Mouse (Mus musculus) A20 (cell line): Measurements from ENCODE around the gene Dusp15.

Experiments used
- DNase-seq: peaks from one replicate; pipeline ENCODE4 v3.0.0-alpha.2; 2011; ENCODE audit warnings: low read depth, low spot score

Gene Dusp15

GRCm38 (mm10) chr2:152931456-152932160, 19.9 kb downstream of the Dusp15 start:
- no peak for DNase-seq

DNA sequence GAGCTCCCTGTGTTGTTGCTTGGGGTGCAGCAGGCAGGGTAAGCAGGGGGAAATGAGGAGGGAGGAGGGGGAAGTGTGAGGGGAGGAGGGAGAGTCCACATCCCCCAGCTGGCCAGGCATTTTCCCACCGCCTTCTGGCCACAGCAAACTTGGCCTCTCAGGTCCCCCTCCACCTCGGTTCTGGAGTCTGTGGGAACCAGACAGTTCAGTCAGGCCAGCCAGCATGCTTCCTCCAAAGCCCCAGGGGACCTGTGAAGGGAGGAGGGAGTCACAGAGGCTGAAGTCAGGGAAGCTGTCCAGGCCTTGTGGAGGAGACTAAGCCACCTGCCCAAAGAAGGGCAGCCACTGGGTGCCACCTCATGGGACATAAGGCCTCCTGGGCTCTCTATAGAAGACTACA, 21.2 kb downstream of the Dusp15 start:
- no peak for DNase-seq

- no peak for DNase-seq
Measured at GRCm38 (mm10) chr2:152928988-152929370, 22.5 kb downstream of the Dusp15 start.

GRCm38 (mm10) chr2:152928219-152928987, 23.1 kb downstream of the Dusp15 start:
- no peak for DNase-seq

GRCm38 (mm10) chr2:152927371-152927770, 24.1 kb downstream of the Dusp15 start:
- no peak for DNase-seq

DNA sequence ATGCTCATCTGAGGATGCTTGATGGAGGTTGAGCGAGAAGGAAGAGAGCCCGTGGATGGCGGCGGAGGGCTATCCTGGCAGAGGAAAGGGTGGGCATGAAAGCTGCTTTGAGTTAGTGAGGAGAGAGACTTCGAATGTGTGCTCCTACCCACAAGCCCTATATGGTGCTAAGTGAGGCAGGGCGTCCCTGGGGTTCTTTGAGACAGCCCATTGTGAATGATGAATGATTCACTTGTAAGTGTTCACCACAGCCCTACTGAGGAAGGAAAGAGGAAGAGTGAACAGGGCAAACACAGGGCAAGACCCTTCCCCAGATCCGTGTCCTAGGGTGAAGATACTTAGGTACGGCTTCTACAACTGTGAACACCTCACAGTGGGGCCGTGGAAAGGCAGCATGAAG, 24.6 kb downstream of the Dusp15 start:
- DNase-seq, result no peak

DNA sequence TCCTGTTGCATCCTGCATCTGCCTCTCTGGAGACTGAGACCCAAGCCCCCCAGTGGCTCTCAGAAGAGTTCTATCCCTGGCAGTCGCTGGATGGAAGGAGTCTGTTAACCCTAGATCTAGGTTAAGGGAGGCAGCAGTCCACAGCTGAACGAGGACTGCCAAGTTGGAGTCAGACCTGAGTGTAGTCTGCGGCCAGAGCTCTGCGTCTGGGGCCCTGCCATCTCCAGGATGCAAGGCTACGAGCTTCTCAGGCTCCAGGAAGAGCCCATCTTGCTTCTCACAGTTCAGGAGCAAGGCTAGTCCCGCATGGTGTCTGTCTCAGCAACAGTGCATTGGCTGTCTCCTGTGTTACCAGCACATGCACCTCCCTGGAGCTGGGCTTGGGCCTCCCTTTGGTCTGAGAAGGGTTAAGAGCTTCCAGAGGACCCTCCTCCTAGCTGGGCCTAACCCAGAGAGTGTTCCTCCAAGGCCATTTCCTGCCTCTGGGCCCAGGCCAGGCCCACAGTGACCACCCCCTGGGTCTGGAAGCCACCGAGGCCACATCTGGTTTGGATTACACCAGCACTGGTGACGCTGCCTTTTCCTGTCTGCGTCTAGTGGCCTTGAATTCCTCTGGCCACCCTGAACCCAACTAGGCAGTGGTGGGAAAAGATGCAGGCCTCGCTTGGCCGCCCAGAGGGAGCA, 26.2 kb downstream of the Dusp15 start:
- DNase-seq, result no peak

- DNase-seq, result no peak
Measured at GRCm38 (mm10) chr2:152924543-152924942, 27.0 kb downstream of the Dusp15 start.

DNA sequence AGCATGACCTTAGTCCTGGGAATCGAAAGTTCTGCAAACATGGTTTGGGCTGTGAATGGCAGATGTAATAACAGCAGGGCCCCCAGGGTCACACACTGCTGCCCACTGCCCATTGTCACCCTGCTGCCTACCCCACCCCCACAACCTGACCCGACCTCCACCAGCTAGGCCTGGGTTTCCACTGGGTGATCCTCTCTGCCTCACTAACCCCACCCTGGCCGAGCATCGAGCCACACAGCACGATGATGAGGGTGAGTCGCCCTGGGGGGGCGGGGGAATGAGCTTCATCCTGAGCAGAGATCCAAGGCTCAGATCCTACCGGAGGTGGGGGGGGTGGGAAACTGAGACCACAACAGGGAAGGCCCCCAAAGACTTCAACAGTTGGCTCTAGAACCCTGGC, 27.4 kb downstream of the Dusp15 start:
- DNase-seq, result no peak

GRCm38 (mm10) chr2:152923621-152924020, 27.9 kb downstream of the Dusp15 start:
- DNase-seq, result no peak

- DNase-seq, result no peak
Measured at GRCm38 (mm10) chr2:152922376-152922775, 29.1 kb downstream of the Dusp15 start.

DNA sequence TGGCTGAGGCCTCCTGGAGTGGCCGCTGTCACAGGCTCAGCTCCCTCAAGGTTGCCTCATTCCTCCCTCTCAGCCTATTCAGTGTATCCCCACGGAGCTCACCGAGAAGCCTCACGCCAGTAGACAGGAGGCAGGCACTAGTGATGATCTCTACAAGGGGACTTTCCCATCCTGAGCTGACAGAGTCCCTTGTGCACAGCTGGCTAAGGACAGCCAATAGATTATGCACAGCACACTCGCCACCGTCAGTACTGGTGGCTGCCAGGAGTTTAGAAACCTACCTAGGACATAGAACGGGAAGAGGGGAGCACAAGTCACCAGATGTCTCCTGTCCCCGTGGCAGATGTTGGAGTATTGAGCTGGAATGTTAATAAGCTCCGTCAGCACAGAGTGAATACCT, 33.8 kb downstream of the Dusp15 start:
- peak; percentile 18 for DNase-seq

- peak; percentile 17 for DNase-seq
Measured at GRCm38 (mm10) chr2:152916111-152916510, 35.4 kb downstream of the Dusp15 start.

GRCm38 (mm10) chr2:152915453-152915852, 36.0 kb downstream of the Dusp15 start:
- DNase-seq, result peak; percentile 52

- DNase-seq, result peak; percentile 79
Measured at GRCm38 (mm10) chr2:152914310-152915120, 37.0 kb downstream of the Dusp15 start.

- DNase-seq, result no peak
Measured at GRCm38 (mm10) chr2:152913471-152913870, 38.0 kb downstream of the Dusp15 start.

GRCm38 (mm10) chr2:152911432-152911831, 40.1 kb downstream of the Dusp15 start:
- DNase-seq, result no peak

- no peak for DNase-seq
Measured at GRCm38 (mm10) chr2:152911031-152911430, 40.5 kb downstream of the Dusp15 start, which contains the start of gene Mylk2. Mylk2 (plus strand) TSS chr2:152911352.

DNA sequence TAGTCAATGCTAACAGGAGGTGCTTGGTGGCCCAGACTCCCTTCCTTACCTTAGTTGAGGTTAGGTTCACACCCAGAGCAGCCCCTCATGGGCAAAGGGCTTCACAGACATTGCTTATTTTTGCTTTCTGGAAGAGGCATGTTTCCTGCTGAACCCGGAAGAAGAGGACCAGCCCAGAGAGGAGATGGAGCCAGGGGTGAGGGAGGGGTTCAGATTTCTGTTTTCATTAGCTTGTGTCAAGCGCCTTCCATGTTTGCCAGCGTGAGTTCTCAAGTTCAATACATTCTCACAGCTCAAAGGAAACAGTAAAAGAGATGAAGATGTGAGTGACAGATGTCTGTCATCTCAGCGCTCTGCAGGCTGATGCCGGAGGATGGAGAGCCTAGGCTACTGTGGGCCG, 41.6 kb downstream of the Dusp15 start:
- DNase-seq, result no peak

DNA sequence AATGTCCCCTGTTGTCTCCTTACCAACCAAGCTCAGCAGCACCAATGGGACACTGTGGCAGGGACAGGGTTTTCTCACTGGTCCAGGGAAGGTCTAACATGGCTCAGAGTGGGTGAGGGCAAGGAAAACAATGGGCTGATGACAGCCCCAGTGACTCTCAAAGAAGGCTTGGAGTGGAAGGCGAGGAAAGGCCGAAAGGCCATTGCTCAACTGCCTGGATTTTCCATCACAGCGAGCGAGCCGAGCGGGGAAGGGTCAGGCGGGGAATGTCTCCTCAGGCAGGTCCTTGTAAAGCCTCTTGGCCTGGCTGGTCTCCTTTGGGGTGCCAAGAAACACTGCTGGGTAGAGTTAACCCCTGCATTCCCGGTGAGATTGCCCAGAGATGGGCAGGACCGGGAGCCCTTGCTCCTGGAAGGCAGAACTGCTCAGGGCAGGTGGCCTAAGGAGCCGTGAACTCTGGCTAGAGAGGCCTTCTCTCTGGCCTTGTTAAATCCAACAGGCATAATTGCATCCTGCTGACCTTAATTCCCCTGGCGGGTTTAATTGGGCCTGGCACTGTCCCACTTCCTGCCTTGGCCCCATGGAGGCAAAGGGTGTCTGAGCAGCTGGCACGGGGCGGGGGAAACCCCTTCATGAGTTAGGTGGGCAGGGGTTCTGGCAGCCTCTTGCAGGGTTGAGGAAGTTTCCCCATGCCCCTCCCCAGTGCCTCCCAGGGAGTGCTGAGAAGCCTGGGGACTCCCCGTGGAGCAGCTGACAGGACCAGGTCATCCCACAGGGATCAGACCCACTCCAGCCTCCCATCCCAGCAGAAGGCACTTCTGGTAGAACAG, 44.2 kb downstream of the Dusp15 start:
- no peak for DNase-seq
